Mouse (Mus musculus) stomach, postnatal 0 days (tissue): ENCODE results near the gene Mmp23.

ENCODE experiments used
- CTCF ChIP-seq: IDR thresholded peaks from 2 replicates; pipeline ENCODE4 v1.5.1; 2016; ENCODE audit warnings: antibody characterized with exemption, low read depth, mild to moderate bottlenecking, moderate library complexity
- EP300 ChIP-seq: optimal IDR thresholded peaks from 2 replicates; pipeline ENCODE3; 2016; ENCODE audit warnings: antibody characterized with exemption

DNA sequence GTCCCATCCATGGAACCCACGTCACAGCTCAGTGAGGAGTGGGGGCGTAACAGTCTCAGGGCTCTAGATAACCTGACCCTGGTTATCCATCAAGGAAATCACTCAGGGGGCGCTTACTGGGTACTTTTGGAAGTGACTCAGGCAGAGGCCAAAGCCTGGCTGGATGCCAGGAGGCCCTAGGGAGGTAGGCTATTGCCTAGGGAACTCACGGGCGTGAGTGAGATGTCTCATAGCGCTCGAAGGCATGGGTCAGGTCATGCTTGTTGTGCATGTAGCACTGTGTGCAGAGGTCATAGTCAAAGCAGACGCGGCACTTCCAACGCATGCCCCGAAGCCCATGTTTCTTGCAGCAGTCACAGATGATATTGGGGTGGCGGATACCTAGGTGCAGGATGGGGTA is 7.5 kb upstream of the Mmp23 start:
- no peak for TF ChIP-seq EP300
- TF ChIP-seq CTCF, result no peak
